Mouse (Mus musculus) myocyte (in vitro differentiated cells): ENCODE data around the gene Smg6.

Source experiments
- CEBPB ChIP-seq: IDR thresholded peaks from 2 replicates; pipeline ENCODE4 v1.6.1; 2011; ENCODE audit warnings: mild to moderate bottlenecking, moderate library complexity; ENCODE audit not compliant: poor library complexity, insufficient read depth, severe bottlenecking
- E2F4 ChIP-seq: IDR thresholded peaks from one replicate; pipeline ENCODE4 v1.6.1; 2011; ENCODE audit warnings: mild to moderate bottlenecking, control low read depth, moderate library complexity; ENCODE audit not compliant: insufficient read depth
- MAX ChIP-seq: IDR thresholded peaks from one replicate; pipeline ENCODE4 v1.6.1; 2011; ENCODE audit warnings: low read depth, mild to moderate bottlenecking, control low read depth
- MYOD1 ChIP-seq, 3 experiments: IDR thresholded peaks; one replicate each; pipeline ENCODE4 v1.6.1; 2011; ENCODE audit warnings: control low read depth in 2 of 3, low read depth in 2 of 3, mild to moderate bottlenecking in 2 of 3, moderate library complexity in 1 of 3; ENCODE audit not compliant: insufficient read length in 2 of 3, control insufficient read depth in 1 of 3
- MYOG ChIP-seq, 3 experiments: IDR thresholded peaks; one replicate each; pipeline ENCODE4 v1.6.1; 2011; ENCODE audit warnings: control low read depth in 2 of 3, low read depth in 2 of 3, mild to moderate bottlenecking in 2 of 3; ENCODE audit not compliant: insufficient read length in 2 of 3, control insufficient read depth in 1 of 3, insufficient read depth in 1 of 3
- POLR2A ChIP-seq: IDR thresholded peaks from one replicate; pipeline ENCODE4 v1.6.1; 2011; ENCODE audit warnings: low read depth, mild to moderate bottlenecking, control low read depth, moderate library complexity; ENCODE audit not compliant: insufficient read length
- POLR2AphosphoS2 ChIP-seq: IDR thresholded peaks from one replicate; pipeline ENCODE4 v1.6.1; 2011; ENCODE audit warnings: low read depth, control low read depth; ENCODE audit not compliant: insufficient read length
- REST ChIP-seq: IDR thresholded peaks from one replicate; pipeline ENCODE4 v1.6.1; 2011; ENCODE audit warnings: mild to moderate bottlenecking, control low read depth, moderate library complexity; ENCODE audit not compliant: insufficient read depth, insufficient read length
- SRF ChIP-seq: IDR thresholded peaks from one replicate; pipeline ENCODE4 v1.6.1; 2011; ENCODE audit warnings: low read depth; ENCODE audit not compliant: control insufficient read depth, insufficient read length
- TCF12 ChIP-seq: IDR thresholded peaks from one replicate; pipeline ENCODE4 v1.6.1; 2011; ENCODE audit warnings: mild to moderate bottlenecking, control low read depth; ENCODE audit not compliant: poor library complexity, insufficient read depth, severe bottlenecking
- TCF3 ChIP-seq: IDR thresholded peaks from one replicate; pipeline ENCODE4 v1.6.1; 2011; ENCODE audit warnings: low read depth, control low read depth; ENCODE audit not compliant: insufficient read length
- USF1 ChIP-seq: IDR thresholded peaks from one replicate; pipeline ENCODE4 v1.6.1; 2011; ENCODE audit warnings: low read depth, mild to moderate bottlenecking, control low read depth, moderate library complexity

DNA sequence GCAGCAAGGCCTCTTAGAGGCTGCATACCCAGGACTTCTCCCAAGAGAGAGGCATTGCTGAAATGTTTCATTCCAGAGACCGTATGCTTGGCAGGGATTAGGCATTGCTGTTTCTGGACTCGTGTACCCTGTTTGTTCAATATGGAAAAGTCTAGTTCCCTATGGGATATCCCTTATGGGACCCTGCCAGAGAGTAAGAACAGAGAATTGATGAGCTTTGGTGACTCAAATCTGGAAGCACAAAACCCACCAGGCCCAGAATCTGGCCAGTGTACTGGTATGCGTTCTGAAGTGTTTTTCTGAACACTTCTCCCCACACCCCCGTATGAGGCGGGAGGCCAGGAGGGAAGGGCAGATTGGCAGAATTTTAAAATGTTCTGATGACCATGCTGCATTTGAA is 64.9 kb downstream of the Smg6 start:
- TF ChIP-seq POLR2AphosphoS2, result no peak
- no peak for TF ChIP-seq E2F4
- no peak for TF ChIP-seq POLR2A
- TF ChIP-seq MAX, result no peak
- TF ChIP-seq MYOG (IDR thresholded peaks at IDR 0.05; ENCODE audit: control insufficient read depth in 1 of 3, insufficient read depth in 1 of 3, insufficient read length in 2 of 3, low read depth in 2 of 3), result no peak
- no peak for TF ChIP-seq USF1
- no peak for TF ChIP-seq TCF12
- no peak for TF ChIP-seq MYOD1 (IDR thresholded peaks at IDR 0.05; ENCODE audit: control insufficient read depth in 1 of 3, insufficient read length in 2 of 3, low read depth in 2 of 3)
- TF ChIP-seq SRF, result no peak
- TF ChIP-seq TCF3, result no peak
- TF ChIP-seq CEBPB, result no peak
- TF ChIP-seq REST, result no peak
